Mouse (Mus musculus) liver, embryonic 13.5 days (tissue): ENCODE results near the gene Maml2. TPM values are rescaled to one million over a fixed set of nuclear protein-coding genes. Genes with fewer than 3 reads are reported as not detected.

Experiments used
- ATAC-seq: fragments of 200-750 bp; cut with Nextera tagmentation; 2 replicates; pipeline ENCODE4 v1.8.0; 2017; ENCODE audit warnings: low read depth, mild to moderate bottlenecking, moderate number of reproducible peaks, moderate library complexity
- DNase-seq: peaks from one replicate; pipeline ENCODE4 v3.0.0; 2022
- H3K27ac ChIP-seq: fragments of 300-500 bp; sonication (generic); 2 replicates; pipeline ENCODE4 v1.5.1; 2015; ENCODE audit warnings: moderate library complexity, mild to moderate bottlenecking, inconsistent platforms
- H3K27me3 ChIP-seq: fragments of 300-500 bp; sonication (generic); 2 replicates; pipeline ENCODE4 v1.6.1; 2015; ENCODE audit warnings: mild to moderate bottlenecking, inconsistent platforms
- H3K36me3 ChIP-seq: fragments of 300-500 bp; sonication (generic); 2 replicates; pipeline ENCODE4 v1.6.1; 2015; ENCODE audit warnings: mild to moderate bottlenecking, inconsistent platforms
- H3K4me1 ChIP-seq: fragments of 300-500 bp; sonication (generic); replicated peaks from 2 replicates; pipeline ENCODE4 v1.6.1; 2015; ENCODE audit warnings: inconsistent platforms
- H3K4me2 ChIP-seq: fragments of 300-500 bp; sonication (generic); 2 replicates; pipeline ENCODE4 v1.6.1; 2015; ENCODE audit warnings: inconsistent platforms, mild to moderate bottlenecking, moderate library complexity
- H3K4me3 ChIP-seq: fragments of 300-500 bp; sonication (generic); replicated peaks from 2 replicates; pipeline ENCODE4 v1.5.1; 2015; ENCODE audit warnings: mild to moderate bottlenecking, inconsistent platforms
- H3K9ac ChIP-seq: fragments of 300-500 bp; sonication (generic); 2 replicates; pipeline ENCODE4 v1.6.1; 2015; ENCODE audit warnings: mild to moderate bottlenecking, inconsistent platforms
- H3K9me3 ChIP-seq: fragments of 300-500 bp; sonication (generic); replicated peaks from 2 replicates; pipeline ENCODE4 v1.6.1; 2016; ENCODE audit warnings: inconsistent platforms
- WGBS: fragments of 180-500 bp; shearing (Covaris S2); methylation state at CpG from one replicate; pipeline ENCODE4 v1.1.7; 2015; ENCODE audit not compliant: insufficient replicate concordance; 5-methylcytosine and 5-hydroxymethylcytosine counted together
- polyA plus RNA-seq: library from polyadenylated mRNA; unstranded; fragments of >200 nt; fragmentation: Nextera tagmentation; extraction: Ambion mirVana; gene quantifications from 2 replicates; pipeline ENCODE4 v1.2.1, GENCODE M21; 2015

The Maml2 gene
- polyA plus RNA-seq, 1 experiment from 2014 or later: 1.0 TPM

- no peak overlapping the region for H3K4me3 ChIP-seq
- DNase-seq (no peak), ATAC-seq (no peak)
- no peak overlapping the region for H3K27ac ChIP-seq
- 66% methylated on average over 3 of the region's 3 CpGs for WGBS
- no peak overlapping the region for H3K9ac ChIP-seq
- H3K27me3 ChIP-seq: no peaks in the 10 kb centered on the region
- no peaks in the 10 kb centered on the region for H3K4me1 ChIP-seq
- H3K9me3 ChIP-seq: no peaks in the 10 kb centered on the region
- H3K4me2 ChIP-seq: no peak overlapping the region
- no peaks in the 10 kb centered on the region for H3K36me3 ChIP-seq
These were observed 328.7 kb downstream of the Maml2 start for GRCm38 (mm10) chr9:13626480-13626879.

GRCm38 (mm10) chr9:13633371-13633770, 335.6 kb downstream of the Maml2 start:
- WGBS: 57% methylated on average over 1 of the region's 1 CpGs
- H3K9me3 ChIP-seq: no peaks in the 10 kb centered on the region
- no peak for DNase-seq
- H3K4me1 ChIP-seq: no peaks in the 10 kb centered on the region
- no peaks in the 10 kb centered on the region for H3K27me3 ChIP-seq
- H3K36me3 ChIP-seq: no peaks in the 10 kb centered on the region
- H3K9ac ChIP-seq: no peak overlapping the region
- no peak overlapping the region for H3K4me2 ChIP-seq
- no peak overlapping the region for H3K27ac ChIP-seq
- no peak for ATAC-seq
- no peak overlapping the region for H3K4me3 ChIP-seq

- no peak for DNase-seq
- no peak overlapping the region for H3K4me2 ChIP-seq
- WGBS: 62% methylated on average over 3 of the region's 3 CpGs
These were observed 341.9 kb downstream of the Maml2 start for GRCm38 (mm10) chr9:13639655-13640054.

GRCm38 (mm10) chr9:13645153-13645552, 347.4 kb downstream of the Maml2 start:
- Histone ChIP-seq H3K27ac (no peak overlapping the region), H3K36me3 (no peaks in the 10 kb centered on the region), H3K4me3 (no peak overlapping the region), H3K4me1 (no peaks in the 10 kb centered on the region), H3K4me2 (no peak overlapping the region), H3K9ac (no peak overlapping the region), H3K27me3 (no peaks in the 10 kb centered on the region), H3K9me3 (no peaks in the 10 kb centered on the region)
- ATAC-seq: no peak
- 69% methylated on average over 5 of the region's 5 CpGs for WGBS
- no peak for DNase-seq

More at GRCm38 (mm10) chr9:13639655-13640054, 341.9 kb downstream of the Maml2 start:
- Histone ChIP-seq H3K4me3 (no peak overlapping the region), H3K27me3 (no peaks in the 10 kb centered on the region), H3K9me3 (no peaks in the 10 kb centered on the region), H3K36me3 (no peaks in the 10 kb centered on the region), H3K4me1 (no peaks in the 10 kb centered on the region), H3K27ac (no peak overlapping the region), H3K9ac (no peak overlapping the region)
- ATAC-seq: no peak

GRCm38 (mm10) chr9:13651065-13651464, 353.3 kb downstream of the Maml2 start:
- ATAC-seq (no peak), DNase-seq (no peak)
- Histone ChIP-seq H3K36me3 (no peaks in the 10 kb centered on the region), H3K27ac (no peak overlapping the region), H3K9ac (no peak overlapping the region), H3K4me2 (no peak overlapping the region), H3K27me3 (no peaks in the 10 kb centered on the region), H3K9me3 (no peaks in the 10 kb centered on the region), H3K4me1 (no peaks in the 10 kb centered on the region), H3K4me3 (no peak overlapping the region)
- 62% methylated on average over 2 of the region's 2 CpGs for WGBS

- Histone ChIP-seq H3K9me3 (no peaks in the 10 kb centered on the region), H3K4me3 (no peak overlapping the region), H3K27me3 (no peaks in the 10 kb centered on the region), H3K9ac (no peak overlapping the region), H3K36me3 (no peaks in the 10 kb centered on the region), H3K4me1 (no peaks in the 10 kb centered on the region), H3K27ac (no peak overlapping the region), H3K4me2 (no peak overlapping the region)
- ATAC-seq (no peak), DNase-seq (no peak)
- WGBS: 57% methylated on average over 4 of the region's 4 CpGs
These were observed 354.1 kb downstream of the Maml2 start for GRCm38 (mm10) chr9:13651828-13652227.

GRCm38 (mm10) chr9:13652389-13652877, 354.7 kb downstream of the Maml2 start:
- no peaks in the 10 kb centered on the region for H3K27me3 ChIP-seq
- H3K27ac ChIP-seq: no peak overlapping the region
- 63% methylated on average over 8 of the region's 8 CpGs for WGBS
- no peaks in the 10 kb centered on the region for H3K9me3 ChIP-seq
- H3K36me3 ChIP-seq: no peaks in the 10 kb centered on the region
- no peaks in the 10 kb centered on the region for H3K4me1 ChIP-seq
- no peak overlapping the region for H3K9ac ChIP-seq
- no peak for DNase-seq
- no peak for ATAC-seq
- H3K4me2 ChIP-seq: no peak overlapping the region
- no peak overlapping the region for H3K4me3 ChIP-seq

GRCm38 (mm10) chr9:13652917-13653316, 355.2 kb downstream of the Maml2 start:
- H3K27me3 ChIP-seq: no peaks in the 10 kb centered on the region
- H3K4me2 ChIP-seq: no peak overlapping the region
- no peak overlapping the region for H3K4me3 ChIP-seq
- WGBS: 23% methylated on average over 3 of the region's 3 CpGs
- no peaks in the 10 kb centered on the region for H3K4me1 ChIP-seq
- no peak for DNase-seq
- no peak overlapping the region for H3K27ac ChIP-seq
- H3K9ac ChIP-seq: no peak overlapping the region
- no peaks in the 10 kb centered on the region for H3K9me3 ChIP-seq
- H3K36me3 ChIP-seq: no peaks in the 10 kb centered on the region
- no peak for ATAC-seq

GRCm38 (mm10) chr9:13661768-13662623, 364.2 kb downstream of the Maml2 start:
- no peaks in the 10 kb centered on the region for H3K9me3 ChIP-seq
- peaks cover 8% of the 10 kb centered on the region; the same call in 1 of the 2 replicates for H3K4me1 ChIP-seq
- no peak overlapping the region; the same call in 1 of the 2 replicates for H3K4me3 ChIP-seq
- no peak for ATAC-seq
- 5% methylated on average over 12 of the region's 12 CpGs for WGBS
- H3K27me3 ChIP-seq: no peaks in the 10 kb centered on the region
- no peak for DNase-seq
- H3K9ac ChIP-seq: no peak overlapping the region
- no peak overlapping the region for H3K27ac ChIP-seq
- H3K36me3 ChIP-seq: no peaks in the 10 kb centered on the region
- H3K4me2 ChIP-seq: peak overlapping the region; percentile 49

- WGBS: 60% methylated on average over 2 of the region's 2 CpGs
- H3K4me2 ChIP-seq: no peak overlapping the region
- no peaks in the 10 kb centered on the region for H3K36me3 ChIP-seq
- H3K27ac ChIP-seq: no peak overlapping the region
- peaks cover 8% of the 10 kb centered on the region; the same call in 1 of the 2 replicates for H3K4me1 ChIP-seq
- DNase-seq: no peak
- no peak overlapping the region for H3K4me3 ChIP-seq
- H3K27me3 ChIP-seq: no peaks in the 10 kb centered on the region
- H3K9ac ChIP-seq: no peak overlapping the region
- H3K9me3 ChIP-seq: no peaks in the 10 kb centered on the region
- no peak for ATAC-seq
These were observed 367.8 kb downstream of the Maml2 start for GRCm38 (mm10) chr9:13665487-13665969.

- ATAC-seq: no peak
- Histone ChIP-seq H3K4me3 (no peak overlapping the region), H3K36me3 (no peaks in the 10 kb centered on the region), H3K4me1 (no peaks in the 10 kb centered on the region), H3K27me3 (no peaks in the 10 kb centered on the region), H3K4me2 (no peak overlapping the region), H3K27ac (no peak overlapping the region), H3K9ac (no peak overlapping the region), H3K9me3 (no peaks in the 10 kb centered on the region)
- DNase-seq: no peak
- WGBS: 86% methylated on average over 1 of the region's 1 CpGs
These were observed 370.2 kb downstream of the Maml2 start for GRCm38 (mm10) chr9:13667955-13668354.

GRCm38 (mm10) chr9:13668742-13669141, 371.0 kb downstream of the Maml2 start:
- H3K4me1 ChIP-seq: no peaks in the 10 kb centered on the region
- no peaks in the 10 kb centered on the region for H3K36me3 ChIP-seq
- H3K4me2 ChIP-seq: no peak overlapping the region
- no peak overlapping the region for H3K4me3 ChIP-seq
- no peak overlapping the region for H3K9ac ChIP-seq
- ATAC-seq (no peak), DNase-seq (no peak)
- WGBS: 44% methylated on average over 2 of the region's 2 CpGs
- no peaks in the 10 kb centered on the region for H3K9me3 ChIP-seq
- H3K27ac ChIP-seq: no peak overlapping the region
- H3K27me3 ChIP-seq: no peaks in the 10 kb centered on the region
